8 mouse cellular contexts compared by ENCODE assay signal in genomic region chr7:104314796-104315353, GRCm38 (mm10). TPM values are rescaled to one million over a fixed set of nuclear protein-coding genes. Genes with fewer than 3 reads are reported as not detected.
DNase-seq lines count a peak whose midpoint lies in the region; ATAC-seq and TF ChIP-seq lines count a peak whose summit lies in the region.

No protein-coding gene starts in this region.

- peak overlapping the region; percentile 6; the same call in 1 of the 2 replicates for H3K4me2 ChIP-seq in forebrain, embryonic 14.5 days (ENCODE audit: low read length)
- H3K4me2 ChIP-seq in intestine, embryonic 14.5 days (ENCODE audit: low read length): peak overlapping the region; percentile 50
- H3K4me2 ChIP-seq in liver, postnatal 0 days (ENCODE audit: low read depth, low read length): peak overlapping the region; percentile 63

- peak overlapping the region; percentile 56 for H3K4me3 ChIP-seq in spleen, adult 2 months (ENCODE audit: extremely low read depth, insufficient read depth, insufficient read length)
- H3K4me3 ChIP-seq in forebrain, embryonic 14.5 days (ENCODE audit: low read depth, low read length): no peak overlapping the region
- peak overlapping the region; percentile 44 for H3K4me3 ChIP-seq in intestine, embryonic 14.5 days (ENCODE audit: low read depth, low read length)
- H3K4me3 ChIP-seq in liver, postnatal 0 days (ENCODE audit: low read depth, low read length): peak overlapping the region; percentile 64
- peak overlapping the region; percentile 22 for H3K4me3 ChIP-seq in olfactory bulb, adult 2 months (ENCODE audit: insufficient read depth, low read depth, low read length)

- no peak for ATAC-seq in forebrain, embryonic 14.5 days
- ATAC-seq in intestine, embryonic 14.5 days (replicated peaks; ENCODE audit: low FRiP score, low TSS enrichment, low read depth): peak; percentile 60; the same call in 1 of the 2 replicates
- peak; percentile 77 for ATAC-seq in liver, postnatal 0 days
- ATAC-seq in cerebellum, adult (ENCODE audit: insufficient number of reproducible peaks, low FRiP score, low TSS enrichment): no peak

- TF ChIP-seq POLR2A in spleen, adult 2 months (IDR thresholded peaks at IDR 0.05; ENCODE audit: low read depth, low read length): no peak
- TF ChIP-seq POLR2A in olfactory bulb, adult 2 months (IDR thresholded peaks at IDR 0.05; ENCODE audit: insufficient read depth, low read depth, low read length): no peak

- peak overlapping the region; percentile 91 for H3K27ac ChIP-seq in spleen, adult 2 months (ENCODE audit: insufficient read depth, low read length)
- no peak overlapping the region for H3K27ac ChIP-seq in forebrain, embryonic 14.5 days (ENCODE audit: low read depth, low read length)
- no peak overlapping the region for H3K27ac ChIP-seq in intestine, embryonic 14.5 days (ENCODE audit: low read depth)
- peak overlapping the region; percentile 91 for H3K27ac ChIP-seq in liver, postnatal 0 days (ENCODE audit: low read depth)
- H3K27ac ChIP-seq in olfactory bulb, adult 2 months (ENCODE audit: insufficient read depth, low read depth, low read length): no peak overlapping the region

- TF ChIP-seq CTCF in spleen, adult 2 months (IDR thresholded peaks at IDR 0.05; ENCODE audit: extremely low read depth, insufficient read depth, insufficient read length, insufficient replicate concordance): no peak
- TF ChIP-seq CTCF in liver, postnatal 0 days (IDR thresholded peaks at IDR 0.05; ENCODE audit: low read depth): no peak
- TF ChIP-seq CTCF in olfactory bulb, adult 2 months (IDR thresholded peaks at IDR 0.05; ENCODE audit: insufficient read depth, low read depth, low read length): no peak

- no peaks in the 10 kb centered on the region for H3K9me3 ChIP-seq in forebrain, embryonic 14.5 days (replicated peaks; ENCODE audit: control insufficient read depth, low read length)
- H3K9me3 ChIP-seq in intestine, embryonic 14.5 days (ENCODE audit: control insufficient read depth, low read length): no peaks in the 10 kb centered on the region
- no peaks in the 10 kb centered on the region for H3K9me3 ChIP-seq in liver, postnatal 0 days (ENCODE audit: low read length)

- H3K27me3 ChIP-seq in spleen, adult 2 months (ENCODE audit: control insufficient read depth, insufficient read depth, low read length): no peaks in the 10 kb centered on the region
- no peaks in the 10 kb centered on the region for H3K27me3 ChIP-seq in forebrain, embryonic 14.5 days (replicated peaks; ENCODE audit: control insufficient read depth, insufficient read depth, low read length)
- no peaks in the 10 kb centered on the region for H3K27me3 ChIP-seq in intestine, embryonic 14.5 days (replicated peaks; ENCODE audit: control insufficient read depth, insufficient read depth, low read length)
- H3K27me3 ChIP-seq in liver, postnatal 0 days (ENCODE audit: insufficient read depth, low read length): no peaks in the 10 kb centered on the region

- WGBS in spleen, adult 2 months: under 1% methylated on average over 15 of the region's 15 CpGs
- WGBS in forebrain, embryonic 14.5 days: 15% methylated on average over 15 of the region's 15 CpGs
- 8% methylated on average over 15 of the region's 15 CpGs for WGBS in intestine, embryonic 14.5 days
- 2% methylated on average over 15 of the region's 15 CpGs for WGBS in liver, postnatal 0 days (ENCODE audit: insufficient replicate concordance)
- 6% methylated on average over 15 of the region's 15 CpGs for WGBS in olfactory bulb, adult 2 months

- no peaks in the 10 kb centered on the region for H3K36me3 ChIP-seq in spleen, adult 2 months (ENCODE audit: control insufficient read depth, insufficient read depth, low read length)
- H3K36me3 ChIP-seq in forebrain, embryonic 14.5 days (ENCODE audit: control insufficient read depth, insufficient read depth, low read length): no peaks in the 10 kb centered on the region
- no peaks in the 10 kb centered on the region for H3K36me3 ChIP-seq in intestine, embryonic 14.5 days (ENCODE audit: control insufficient read depth, insufficient read depth, low read length)
- no peaks in the 10 kb centered on the region for H3K36me3 ChIP-seq in liver, postnatal 0 days (replicated peaks; ENCODE audit: insufficient read depth, low read length)

- no peak for TF ChIP-seq EP300 in liver, postnatal 0 days (IDR thresholded peaks at IDR 0.05; ENCODE audit: low read depth)

- H3K9ac ChIP-seq in forebrain, embryonic 14.5 days (ENCODE audit: low read length): no peak overlapping the region
- peak overlapping the region; percentile 41; the same call in 1 of the 2 replicates for H3K9ac ChIP-seq in intestine, embryonic 14.5 days (ENCODE audit: low read length)
- H3K9ac ChIP-seq in liver, postnatal 0 days (replicated peaks): peak overlapping the region; percentile 69

- H3K4me1 ChIP-seq in spleen, adult 2 months (ENCODE audit: control insufficient read depth, insufficient read depth, insufficient read length): peaks cover 4% of the 10 kb centered on the region; the same call in 1 of the 2 replicates
- no peaks in the 10 kb centered on the region for H3K4me1 ChIP-seq in forebrain, embryonic 14.5 days (ENCODE audit: control insufficient read depth, insufficient read depth, low read length)
- H3K4me1 ChIP-seq in intestine, embryonic 14.5 days (replicated peaks; ENCODE audit: control insufficient read depth, insufficient read depth, low read length): no peaks in the 10 kb centered on the region
- 0 out of 2 replicates have a peak, but pooled peaks cover 4% of the 10 kb centered on the region for H3K4me1 ChIP-seq in liver, postnatal 0 days (ENCODE audit: insufficient read depth)
- H3K4me1 ChIP-seq in olfactory bulb, adult 2 months (ENCODE audit: control insufficient read depth, insufficient read depth, low read length): no peaks in the 10 kb centered on the region

- DNase-seq in spleen, adult 2 months (ENCODE audit: low read depth in 1 of 2, low spot score in 2 of 2): no peak
- DNase-seq in spleen, adult 18-20 months: no peak
- DNase-seq in forebrain, embryonic 14.5 days (ENCODE audit: low spot score): no peak
- DNase-seq in intestine, embryonic 14.5 days (ENCODE audit: low spot score): peak; percentile 58
- peak; percentile 57 for DNase-seq in liver, postnatal 0 days
- DNase-seq in frontal cortex, postnatal 36 days (ENCODE audit: low spot score in 2 of 2): no peak

RNA-seq across cellular contexts. Expression of gene Trim12a, which starts 0.4 kb away (rescaled TPM):
- 6.2 and 7.5 TPM in 2 replicates for polyA plus RNA-seq in spleen, adult 2 months (2012; rRNA removed)
- polyA plus RNA-seq in forebrain, embryonic 14.5 days (2014; fragmentation: Nextera tagmentation; extraction: Ambion mirVana): 1.4 and 1.7 TPM in 2 replicates
- polyA plus RNA-seq in intestine, embryonic 14.5 days (2014; fragmentation: Nextera tagmentation; extraction: Ambion mirVana): 3.7 and 5.2 TPM in 2 replicates
- polyA plus RNA-seq in liver, postnatal 0 days (2015; fragmentation: Nextera tagmentation; extraction: Ambion mirVana): 5.7 and 6.7 TPM in 2 replicates
- polyA plus RNA-seq in olfactory bulb, adult 2 months (2012; ENCODE audit: insufficient read depth, insufficient read length, low replicate concordance, missing spikeins): not detected in 2 replicates

RNA-seq across cellular contexts. Expression of gene Trim34b, which starts 14.4 kb away (rescaled TPM):
- polyA plus RNA-seq in spleen, adult 2 months (2012; rRNA removed): 5.7 and 6.7 TPM in 2 replicates
- not detected in 2 replicates for polyA plus RNA-seq in forebrain, embryonic 14.5 days (2014; fragmentation: Nextera tagmentation; extraction: Ambion mirVana)
- polyA plus RNA-seq in intestine, embryonic 14.5 days (2014; fragmentation: Nextera tagmentation; extraction: Ambion mirVana): not detected in 2 replicates
- polyA plus RNA-seq in liver, postnatal 0 days (2015; fragmentation: Nextera tagmentation; extraction: Ambion mirVana): 0.24 TPM in 1 of 2 replicates, not detected in the other
- polyA plus RNA-seq in olfactory bulb, adult 2 months (2012; ENCODE audit: insufficient read depth, insufficient read length, low replicate concordance, missing spikeins): not detected in 2 replicates

RNA-seq across cellular contexts. Expression of gene Trim5, which starts 27.0 kb away (rescaled TPM):
- polyA plus RNA-seq in spleen, adult 2 months (2012; rRNA removed): 1.7 and 1.8 TPM in 2 replicates
- polyA plus RNA-seq in forebrain, embryonic 14.5 days (2014; fragmentation: Nextera tagmentation; extraction: Ambion mirVana): 0.07 TPM in 1 of 2 replicates, not detected in the other
- 0.12 and 0.31 TPM in 2 replicates for polyA plus RNA-seq in intestine, embryonic 14.5 days (2014; fragmentation: Nextera tagmentation; extraction: Ambion mirVana)
- 0.63 and 0.92 TPM in 2 replicates for polyA plus RNA-seq in liver, postnatal 0 days (2015; fragmentation: Nextera tagmentation; extraction: Ambion mirVana)
- polyA plus RNA-seq in olfactory bulb, adult 2 months (2012; ENCODE audit: insufficient read depth, insufficient read length, low replicate concordance, missing spikeins): not detected in 2 replicates

RNA-seq across cellular contexts. Expression of gene Trim12c, which starts 38.3 kb away (rescaled TPM):
- 4.9 and 5.0 TPM in 2 replicates for polyA plus RNA-seq in spleen, adult 2 months (2012; rRNA removed)
- polyA plus RNA-seq in forebrain, embryonic 14.5 days (2014; fragmentation: Nextera tagmentation; extraction: Ambion mirVana): 0.48 and 0.95 TPM in 2 replicates
- 1.6 TPM in 2 replicates for polyA plus RNA-seq in intestine, embryonic 14.5 days (2014; fragmentation: Nextera tagmentation; extraction: Ambion mirVana)
- 1.8 and 1.9 TPM in 2 replicates for polyA plus RNA-seq in liver, postnatal 0 days (2015; fragmentation: Nextera tagmentation; extraction: Ambion mirVana)
- polyA plus RNA-seq in olfactory bulb, adult 2 months (2012; ENCODE audit: insufficient read depth, insufficient read length, low replicate concordance, missing spikeins): not detected in 2 replicates

RNA-seq across cellular contexts. Expression of gene Trim30b, which starts 54.8 kb away (rescaled TPM):
- polyA plus RNA-seq in spleen, adult 2 months (2012; rRNA removed): 2.8 and 3.5 TPM in 2 replicates
- not detected in 2 replicates for polyA plus RNA-seq in forebrain, embryonic 14.5 days (2014; fragmentation: Nextera tagmentation; extraction: Ambion mirVana)
- polyA plus RNA-seq in intestine, embryonic 14.5 days (2014; fragmentation: Nextera tagmentation; extraction: Ambion mirVana): 0.09 and 0.14 TPM in 2 replicates
- polyA plus RNA-seq in liver, postnatal 0 days (2015; fragmentation: Nextera tagmentation; extraction: Ambion mirVana): 0.49 and 0.53 TPM in 2 replicates
- polyA plus RNA-seq in olfactory bulb, adult 2 months (2012; ENCODE audit: insufficient read depth, insufficient read length, low replicate concordance, missing spikeins): not detected in 2 replicates

Comparison
In these comparisons a context has a peak if more than half of its experiments do, and no peak if none do; other contexts are left out.
1. DNase-seq: peak in intestine, embryonic 14.5 days (single experiment) and liver, postnatal 0 days (single experiment); none in spleen, adult 2 months (0 of 2), spleen, adult 18-20 months (0 of 2), forebrain, embryonic 14.5 days (single experiment) and frontal cortex, postnatal 36 days (0 of 2).
2. H3K27ac ChIP-seq: peak in spleen, adult 2 months (single experiment) and liver, postnatal 0 days (single experiment); none in forebrain, embryonic 14.5 days (single experiment), intestine, embryonic 14.5 days (single experiment) and olfactory bulb, adult 2 months (single experiment).
3. ATAC-seq: peak in intestine, embryonic 14.5 days (single experiment) and liver, postnatal 0 days (single experiment); none in forebrain, embryonic 14.5 days (single experiment) and cerebellum, adult (single experiment).
4. H3K4me2 ChIP-seq: peak in every context shown above with its lines; median percentile 63 in liver, postnatal 0 days; 50 in intestine, embryonic 14.5 days; 6 in forebrain, embryonic 14.5 days.